Mouse (Mus musculus) lung, postnatal 0 days (tissue): Measurements from ENCODE around the gene Clec2h. TPM values are rescaled to one million over a fixed set of nuclear protein-coding genes. Genes with fewer than 3 reads are reported as not detected.
"Not testable (repeated sequence)": the region's sequence is repeated elsewhere in the genome, so short reads cannot be mapped to it uniquely, and the experiment has no call there.

Experiments used
- ATAC-seq: fragments of 200-750 bp; cut with Nextera tagmentation; 2 replicates; pipeline ENCODE4 v1.8.0; 2017; ENCODE audit warnings: moderate library complexity
- DNase-seq: peaks from one replicate; pipeline ENCODE4 v3.0.0-alpha.2; 2016; ENCODE audit warnings: low spot score
- H3K27ac ChIP-seq: fragments of 300-500 bp; sonication (generic); 2 replicates; pipeline ENCODE4 v1.5.1; 2014; ENCODE audit warnings: antibody characterized with exemption, mild to moderate bottlenecking, low read length, mixed read lengths
- H3K27me3 ChIP-seq: fragments of 300-500 bp; sonication (generic); replicated peaks from 2 replicates; pipeline ENCODE4 v1.6.1; 2014; ENCODE audit warnings: low read length, mixed read lengths; ENCODE audit not compliant: insufficient read depth
- H3K36me3 ChIP-seq: fragments of 300-500 bp; sonication (generic); 2 replicates; pipeline ENCODE4 v1.6.1; 2014; ENCODE audit warnings: low read length, mixed read lengths; ENCODE audit not compliant: insufficient read depth
- H3K4me1 ChIP-seq: fragments of 300-500 bp; sonication (generic); 2 replicates; pipeline ENCODE4 v1.6.1; 2014; ENCODE audit warnings: antibody characterized with exemption, low read depth, low read length, mixed read lengths; ENCODE audit not compliant: insufficient read depth
- H3K4me2 ChIP-seq: fragments of 300-500 bp; sonication (generic); replicated peaks from 2 replicates; pipeline ENCODE4 v1.6.1; 2014; ENCODE audit warnings: low read depth, mild to moderate bottlenecking, low read length, moderate library complexity, mixed read lengths
- H3K4me3 ChIP-seq: fragments of 300-500 bp; sonication (generic); 2 replicates; pipeline ENCODE4 v1.5.1; 2014; ENCODE audit warnings: low read depth, low read length
- H3K9ac ChIP-seq: fragments of 300-500 bp; sonication (generic); replicated peaks from 2 replicates; pipeline ENCODE4 v1.6.1; 2014; ENCODE audit warnings: low read depth, mild to moderate bottlenecking
- H3K9me3 ChIP-seq: fragments of 300-500 bp; sonication (generic); 2 replicates; pipeline ENCODE4 v1.6.1; 2016; ENCODE audit warnings: low read length, mixed read lengths
- CTCF ChIP-seq: IDR thresholded peaks from 2 replicates; pipeline ENCODE4 v1.5.1; 2016; ENCODE audit warnings: antibody characterized with exemption, mild to moderate bottlenecking
- EP300 ChIP-seq: IDR thresholded peaks from 2 replicates; pipeline ENCODE4 v1.6.1; 2016; ENCODE audit warnings: antibody characterized with exemption, mild to moderate bottlenecking, control low read depth
- WGBS: fragments of 180-500 bp; shearing (Covaris S2); extraction: QIAGEN DNeasy Blood & Tissue Kit; methylation state at CpG from one replicate; pipeline ENCODE4 v1.1.7; 2014; 5-methylcytosine and 5-hydroxymethylcytosine counted together
- polyA plus RNA-seq: library from polyadenylated mRNA; unstranded; fragments of >200 nt; fragmentation: Nextera tagmentation; extraction: Ambion mirVana; gene quantifications from 2 replicates; pipeline ENCODE4 v1.2.1, GENCODE M21; 2015

Clec2h gene
- polyA plus RNA-seq, 1 experiment from 2014 or later, result not detected

- Histone ChIP-seq H3K4me2 (no peak overlapping the region), H3K27me3 (no peaks in the 10 kb centered on the region), H3K4me1 (no peaks in the 10 kb centered on the region), H3K27ac (no peak overlapping the region), H3K4me3 (no peak overlapping the region), H3K36me3 (no peaks in the 10 kb centered on the region), H3K9ac (no peak overlapping the region), H3K9me3 (no peaks in the 10 kb centered on the region)
- TF ChIP-seq EP300 (no peak), CTCF (no peak)
- WGBS, result 97% methylated on average over 1 of the region's 1 CpGs
- DNase-seq (no peak), ATAC-seq (no peak)
Observed at GRCm38 (mm10) chr6:128640673-128641072, 21.5 kb upstream of the Clec2h start.

- DNase-seq (no peak), ATAC-seq (no peak)
- WGBS, result 55% methylated on average over 2 of the region's 2 CpGs
- H3K9ac ChIP-seq, result no peak overlapping the region
- H3K4me2 ChIP-seq, result no peak overlapping the region
- no peak overlapping the region for H3K27ac ChIP-seq
- H3K9me3 ChIP-seq, result no peaks in the 10 kb centered on the region
- H3K27me3 ChIP-seq, result no peaks in the 10 kb centered on the region
- no peaks in the 10 kb centered on the region for H3K36me3 ChIP-seq
- no peak overlapping the region for H3K4me3 ChIP-seq
- TF ChIP-seq EP300, result no peak
- no peak for TF ChIP-seq CTCF
- no peaks in the 10 kb centered on the region for H3K4me1 ChIP-seq
Observed at GRCm38 (mm10) chr6:128641116-128641716, 21.0 kb upstream of the Clec2h start.

- H3K4me3 ChIP-seq, result no peak overlapping the region
- H3K9ac ChIP-seq, result no peak overlapping the region
- H3K27me3 ChIP-seq, result no peaks in the 10 kb centered on the region
- H3K4me2 ChIP-seq, result no peak overlapping the region
- 58% methylated on average over 2 of the region's 2 CpGs for WGBS
- TF ChIP-seq CTCF (no peak), EP300 (no peak)
- no peaks in the 10 kb centered on the region for H3K36me3 ChIP-seq
- ATAC-seq (no peak), DNase-seq (no peak)
- H3K27ac ChIP-seq, result no peak overlapping the region
- H3K9me3 ChIP-seq, result no peaks in the 10 kb centered on the region
- H3K4me1 ChIP-seq, result no peaks in the 10 kb centered on the region
Observed at GRCm38 (mm10) chr6:128643999-128644398, 18.2 kb upstream of the Clec2h start.

- H3K4me2 ChIP-seq, H3K4me1 ChIP-seq, H3K27me3 ChIP-seq, H3K36me3 ChIP-seq, H3K27ac ChIP-seq, DNase-seq, H3K9ac ChIP-seq, H3K9me3 ChIP-seq, H3K4me3 ChIP-seq, ATAC-seq: not testable (repeated sequence)
- 98% methylated on average over 20 of the region's 20 CpGs for WGBS
Observed at GRCm38 (mm10) chr6:128644694-128645093, 17.5 kb upstream of the Clec2h start.

- H3K27ac ChIP-seq, H3K9me3 ChIP-seq, H3K4me2 ChIP-seq, ATAC-seq, H3K4me3 ChIP-seq, DNase-seq, H3K36me3 ChIP-seq, H3K9ac ChIP-seq, H3K27me3 ChIP-seq, H3K4me1 ChIP-seq: not testable (repeated sequence)
- WGBS, result 79% methylated on average over 12 of the region's 12 CpGs
Observed at GRCm38 (mm10) chr6:128645708-128646107, 16.5 kb upstream of the Clec2h start.

- no peak overlapping the region for H3K9ac ChIP-seq
- no peaks in the 10 kb centered on the region for H3K27me3 ChIP-seq
- TF ChIP-seq CTCF (no peak), EP300 (no peak)
- no peaks in the 10 kb centered on the region for H3K36me3 ChIP-seq
- ATAC-seq, result no peak
- no peaks in the 10 kb centered on the region for H3K9me3 ChIP-seq
- no peak overlapping the region for H3K4me2 ChIP-seq
- DNase-seq, result no peak
- WGBS, result 61% methylated on average over 3 of the region's 3 CpGs
- H3K4me3 ChIP-seq, result no peak overlapping the region
- H3K4me1 ChIP-seq, result no peaks in the 10 kb centered on the region
- H3K27ac ChIP-seq, result no peak overlapping the region
Observed at GRCm38 (mm10) chr6:128649681-128650080, 12.5 kb upstream of the Clec2h start.

GRCm38 (mm10) chr6:128650187-128650586 lies 12.0 kb upstream of the Clec2h start:
- no peak overlapping the region for H3K4me2 ChIP-seq
- H3K36me3 ChIP-seq, result no peaks in the 10 kb centered on the region
- ATAC-seq (no peak), DNase-seq (peak; percentile 9)
- no peaks in the 10 kb centered on the region for H3K27me3 ChIP-seq
- no peaks in the 10 kb centered on the region for H3K4me1 ChIP-seq
- no peak overlapping the region for H3K4me3 ChIP-seq
- 42% methylated on average over 1 of the region's 1 CpGs for WGBS
- TF ChIP-seq CTCF, result no peak
- no peaks in the 10 kb centered on the region for H3K9me3 ChIP-seq
- no peak overlapping the region for H3K27ac ChIP-seq
- no peak overlapping the region for H3K9ac ChIP-seq

GRCm38 (mm10) chr6:128650827-128651226 lies 11.4 kb upstream of the Clec2h start:
- not testable (repeated sequence) for ATAC-seq, H3K36me3 ChIP-seq, DNase-seq, H3K27me3 ChIP-seq, H3K4me1 ChIP-seq, H3K27ac ChIP-seq, H3K9ac ChIP-seq, H3K9me3 ChIP-seq, H3K4me2 ChIP-seq, H3K4me3 ChIP-seq
- 59% methylated on average over 3 of the region's 7 CpGs for WGBS
